Mouse (Mus musculus): ENCODE measurements around the gene Pdk2. TPM values are rescaled to one million over a fixed set of nuclear protein-coding genes. Genes with fewer than 3 reads are reported as not detected.

Gene Pdk2
- polyA plus RNA-seq, 1 experiment from 2014 or later = 15.5 TPM

DNA sequence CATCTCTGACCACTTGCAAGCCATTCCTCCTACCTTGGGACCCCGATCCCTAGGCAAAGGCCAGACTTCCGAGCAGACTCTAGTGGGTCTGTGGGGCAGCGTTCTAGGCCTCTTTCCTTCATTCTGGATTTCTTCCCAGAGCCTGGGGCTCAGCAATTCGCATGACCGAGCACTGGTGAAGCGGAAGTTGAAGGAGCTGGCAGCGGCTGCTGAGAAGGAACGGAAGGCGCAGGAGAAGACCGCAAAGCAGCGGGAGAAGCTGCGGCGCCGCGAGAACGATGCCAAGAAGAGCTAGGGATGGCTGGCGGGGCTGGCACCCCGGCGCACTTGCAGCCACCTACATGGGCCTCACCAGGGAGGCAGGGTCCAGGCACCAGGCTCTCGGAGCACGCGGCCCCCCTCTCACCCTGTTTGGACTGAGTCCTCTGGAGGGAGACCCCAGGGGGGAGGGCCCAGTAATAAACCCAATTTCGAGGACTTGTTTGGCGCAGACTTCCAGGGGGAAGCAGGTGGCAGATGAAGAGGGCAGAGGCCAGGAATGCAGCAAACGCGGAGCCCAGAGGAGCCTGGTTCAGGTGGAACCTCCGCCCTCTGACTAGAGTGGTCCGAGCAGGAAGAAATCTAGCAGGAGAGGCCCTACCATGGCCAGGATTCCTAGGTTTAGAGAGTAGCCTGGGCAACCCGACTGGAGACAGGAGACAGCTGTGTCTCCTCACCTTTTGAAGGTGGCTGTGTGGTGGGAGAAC lies 16.5 kb downstream of the Pdk2 start:
- Histone ChIP-seq H3K27me3 (ENCODE audit: control insufficient read depth, insufficient read depth, low read length) (no peaks in the 10 kb centered on the region), H3K4me1 (ENCODE audit: control insufficient read depth, insufficient read depth, low read length) (no peaks in the 10 kb centered on the region; the same call in 1 of the 2 replicates), H3K4me2 (ENCODE audit: low read depth, low read length) (no peak overlapping the region), H3K27ac (replicated peaks; ENCODE audit: low read depth, low read length) (no peak overlapping the region), H3K4me3 (ENCODE audit: low read depth, low read length) (no peak overlapping the region), H3K9me3 (replicated peaks; ENCODE audit: control insufficient read depth, low read length) (no peaks in the 10 kb centered on the region), H3K36me3 (replicated peaks; ENCODE audit: control insufficient read depth, insufficient read depth, low read depth, low read length) (peaks cover 22% of the 10 kb centered on the region), H3K9ac (replicated peaks; ENCODE audit: low read length) (no peak overlapping the region)
- ATAC-seq (replicated peaks; ENCODE audit: insufficient number of reproducible peaks, low FRiP score, low TSS enrichment, low read depth) (no peak), DNase-seq (ENCODE audit: low spot score) (no peak)
- WGBS = 77% methylated on average over 29 of the region's 29 CpGs

DNA sequence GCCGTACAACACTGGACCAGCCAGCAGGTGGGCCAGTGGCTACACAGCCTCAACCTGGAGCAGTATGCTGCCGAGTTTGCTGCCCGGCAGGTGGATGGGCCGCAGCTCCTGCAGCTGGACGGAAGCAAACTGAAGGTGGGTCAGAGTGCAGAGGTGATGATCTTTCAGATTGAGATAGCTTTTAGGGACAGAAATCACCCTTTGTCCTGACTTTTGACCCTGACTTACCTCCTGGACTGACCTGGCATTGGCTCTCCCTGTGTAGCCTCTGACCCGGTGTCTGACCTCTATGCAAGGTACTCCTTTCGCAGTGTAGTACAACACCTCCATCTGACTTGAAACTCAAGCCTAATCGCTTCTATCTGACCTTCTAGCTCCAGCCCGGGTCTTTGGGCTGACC lies 17.7 kb downstream of the Pdk2 start:
- Histone ChIP-seq H3K9me3 (replicated peaks; ENCODE audit: control insufficient read depth, low read length) (no peaks in the 10 kb centered on the region), H3K4me3 (ENCODE audit: low read depth, low read length) (no peak overlapping the region), H3K27ac (replicated peaks; ENCODE audit: low read depth, low read length) (no peak overlapping the region), H3K4me2 (ENCODE audit: low read depth, low read length) (no peak overlapping the region), H3K4me1 (ENCODE audit: control insufficient read depth, insufficient read depth, low read length) (no peaks in the 10 kb centered on the region; the same call in 1 of the 2 replicates), H3K27me3 (ENCODE audit: control insufficient read depth, insufficient read depth, low read length) (no peaks in the 10 kb centered on the region), H3K9ac (replicated peaks; ENCODE audit: low read length) (no peak overlapping the region), H3K36me3 (replicated peaks; ENCODE audit: control insufficient read depth, insufficient read depth, low read depth, low read length) (peaks cover 22% of the 10 kb centered on the region)
- 92% methylated on average over 9 of the region's 9 CpGs for WGBS
- DNase-seq (ENCODE audit: low spot score) = no peak
- ATAC-seq (replicated peaks; ENCODE audit: insufficient number of reproducible peaks, low FRiP score, low TSS enrichment, low read depth) = no peak

DNA sequence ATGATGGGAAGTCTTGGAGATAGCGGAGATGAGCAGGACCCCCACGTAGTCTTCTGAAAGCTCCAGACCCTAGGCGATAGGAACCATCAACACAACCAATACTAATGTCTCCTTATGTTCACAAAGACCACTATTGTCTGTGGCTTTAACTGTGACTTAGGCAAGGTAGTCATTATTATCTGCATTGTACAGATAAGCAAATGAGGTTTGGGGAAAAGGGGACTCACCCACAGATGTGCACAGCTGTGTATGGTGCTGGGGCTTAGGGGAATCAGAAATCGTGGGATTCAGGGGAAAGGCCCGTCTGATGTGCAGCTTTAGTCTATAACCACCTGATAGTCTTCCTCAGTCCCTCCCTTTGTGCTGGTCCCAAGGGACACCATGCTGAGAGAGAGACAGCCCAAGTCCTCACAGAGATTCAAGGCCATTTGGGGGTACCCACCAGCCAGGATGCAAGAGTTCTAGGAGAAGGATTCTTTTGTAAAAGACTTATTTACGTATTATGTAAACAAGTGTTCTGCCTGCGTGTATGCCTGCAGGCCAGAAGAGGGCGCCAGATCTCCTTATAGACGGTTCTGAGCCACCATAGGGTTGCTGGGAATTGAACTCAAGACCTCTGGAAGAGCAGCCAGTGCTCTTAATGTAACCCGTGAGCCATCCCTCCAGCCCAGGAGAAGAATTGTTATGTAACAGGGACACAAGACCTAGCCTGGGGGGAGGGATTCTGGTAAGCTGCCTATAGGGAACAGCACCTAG lies 18.7 kb downstream of the Pdk2 start:
- Histone ChIP-seq H3K9ac (replicated peaks; ENCODE audit: low read length) (no peak overlapping the region), H3K36me3 (replicated peaks; ENCODE audit: control insufficient read depth, insufficient read depth, low read depth, low read length) (peaks cover 22% of the 10 kb centered on the region), H3K27me3 (ENCODE audit: control insufficient read depth, insufficient read depth, low read length) (no peaks in the 10 kb centered on the region), H3K9me3 (replicated peaks; ENCODE audit: control insufficient read depth, low read length) (no peaks in the 10 kb centered on the region), H3K4me3 (ENCODE audit: low read depth, low read length) (no peak overlapping the region), H3K4me2 (ENCODE audit: low read depth, low read length) (no peak overlapping the region), H3K4me1 (ENCODE audit: control insufficient read depth, insufficient read depth, low read length) (no peaks in the 10 kb centered on the region), H3K27ac (replicated peaks; ENCODE audit: low read depth, low read length) (no peak overlapping the region)
- 80% methylated on average over 10 of the region's 10 CpGs for WGBS
- ATAC-seq (replicated peaks; ENCODE audit: insufficient number of reproducible peaks, low FRiP score, low TSS enrichment, low read depth) = no peak
- no peak for DNase-seq (ENCODE audit: low spot score)

DNA sequence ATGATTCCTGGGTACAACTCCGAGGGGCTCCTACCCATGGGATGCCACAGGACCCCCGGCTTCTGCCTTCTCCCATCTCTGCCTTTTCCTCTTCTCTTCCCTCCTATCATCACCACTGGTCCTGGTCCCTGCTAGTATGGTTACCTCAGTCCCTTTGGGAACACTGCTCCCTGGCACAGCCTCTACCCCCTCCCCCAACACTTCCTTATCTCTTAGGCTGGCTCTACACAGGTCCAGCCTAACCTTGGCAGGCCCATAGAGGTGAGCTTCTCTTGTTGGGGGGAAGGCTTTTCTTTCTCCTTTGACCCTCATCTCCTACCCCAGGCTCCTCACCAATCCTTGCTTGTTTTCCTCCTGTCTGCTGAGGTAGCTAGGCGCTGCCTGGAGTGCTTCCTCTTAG lies 25.7 kb downstream of the Pdk2 start:
- peaks cover 7% of the 10 kb centered on the region for H3K4me1 ChIP-seq (ENCODE audit: control insufficient read depth, insufficient read depth, low read length)
- H3K36me3 ChIP-seq (replicated peaks; ENCODE audit: control insufficient read depth, insufficient read depth, low read depth, low read length) = peaks cover 2% of the 10 kb centered on the region
- H3K27ac ChIP-seq (replicated peaks; ENCODE audit: low read depth, low read length) = no peak overlapping the region
- H3K9ac ChIP-seq (replicated peaks; ENCODE audit: low read length) = no peak overlapping the region
- no peaks in the 10 kb centered on the region for H3K27me3 ChIP-seq (ENCODE audit: control insufficient read depth, insufficient read depth, low read length)
- ATAC-seq (replicated peaks; ENCODE audit: insufficient number of reproducible peaks, low FRiP score, low TSS enrichment, low read depth) (no peak), DNase-seq (ENCODE audit: low spot score) (no peak)
- H3K9me3 ChIP-seq (replicated peaks; ENCODE audit: control insufficient read depth, low read length) = no peaks in the 10 kb centered on the region
- H3K4me2 ChIP-seq (ENCODE audit: low read depth, low read length) = no peak overlapping the region
- WGBS = 75% methylated on average over 3 of the region's 3 CpGs
- no peak overlapping the region for H3K4me3 ChIP-seq (ENCODE audit: low read depth, low read length)

DNA sequence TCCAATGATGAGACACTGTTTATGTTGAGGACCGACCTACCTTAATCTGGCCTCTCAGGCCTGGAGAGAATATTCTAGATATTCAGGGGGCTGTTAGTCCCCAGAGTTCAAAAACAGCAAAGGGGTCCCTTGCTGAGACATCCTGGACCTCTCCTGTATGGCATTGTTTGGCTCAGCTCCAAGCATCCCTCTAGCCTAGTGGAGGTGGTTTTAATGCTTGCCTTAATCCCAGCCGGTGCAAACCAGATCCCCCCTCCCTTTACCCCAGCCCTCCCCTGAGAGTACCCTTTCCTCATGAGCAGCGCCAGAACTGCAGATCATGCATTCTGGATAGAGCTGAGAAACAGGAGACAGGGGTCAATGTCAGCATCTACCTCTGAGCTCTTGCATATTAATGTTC lies 28.7 kb downstream of the Pdk2 start:
- Histone ChIP-seq H3K4me1 (ENCODE audit: control insufficient read depth, insufficient read depth, low read length) (peaks cover 8% of the 10 kb centered on the region), H3K9me3 (replicated peaks; ENCODE audit: control insufficient read depth, low read length) (no peaks in the 10 kb centered on the region), H3K9ac (replicated peaks; ENCODE audit: low read length) (no peak overlapping the region), H3K4me2 (ENCODE audit: low read depth, low read length) (peak overlapping the region; percentile 4; the same call in 1 of the 2 replicates), H3K27ac (replicated peaks; ENCODE audit: low read depth, low read length) (no peak overlapping the region), H3K4me3 (ENCODE audit: low read depth, low read length) (no peak overlapping the region), H3K36me3 (replicated peaks; ENCODE audit: control insufficient read depth, insufficient read depth, low read depth, low read length) (peaks cover 2% of the 10 kb centered on the region; the same call in 1 of the 2 replicates), H3K27me3 (ENCODE audit: control insufficient read depth, insufficient read depth, low read length) (no peaks in the 10 kb centered on the region)
- 54% methylated on average over 3 of the region's 3 CpGs for WGBS
- ATAC-seq (replicated peaks; ENCODE audit: insufficient number of reproducible peaks, low FRiP score, low TSS enrichment, low read depth) (no peak), DNase-seq (ENCODE audit: low spot score) (no peak)

DNA sequence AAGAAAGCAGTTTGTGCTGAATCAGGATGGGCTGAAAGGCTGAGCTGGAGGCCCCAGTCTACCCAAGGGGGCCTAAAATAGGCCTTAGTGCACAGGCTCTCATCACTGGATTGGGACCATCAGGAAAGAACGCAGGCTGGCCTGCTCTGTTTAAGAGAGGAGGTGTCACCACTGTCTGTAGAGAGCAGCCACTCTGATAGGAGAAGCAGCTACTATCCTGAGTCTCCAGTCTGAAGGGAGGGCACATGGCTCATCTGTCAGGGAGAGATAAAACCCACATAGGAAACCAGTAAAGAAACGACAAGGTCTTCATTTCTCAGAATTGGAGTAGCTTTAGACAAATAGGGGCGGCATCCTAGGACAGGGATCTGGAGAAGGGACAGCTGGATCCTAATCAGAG lies 29.1 kb downstream of the Pdk2 start:
- peaks cover 8% of the 10 kb centered on the region for H3K4me1 ChIP-seq (ENCODE audit: control insufficient read depth, insufficient read depth, low read length)

DNA sequence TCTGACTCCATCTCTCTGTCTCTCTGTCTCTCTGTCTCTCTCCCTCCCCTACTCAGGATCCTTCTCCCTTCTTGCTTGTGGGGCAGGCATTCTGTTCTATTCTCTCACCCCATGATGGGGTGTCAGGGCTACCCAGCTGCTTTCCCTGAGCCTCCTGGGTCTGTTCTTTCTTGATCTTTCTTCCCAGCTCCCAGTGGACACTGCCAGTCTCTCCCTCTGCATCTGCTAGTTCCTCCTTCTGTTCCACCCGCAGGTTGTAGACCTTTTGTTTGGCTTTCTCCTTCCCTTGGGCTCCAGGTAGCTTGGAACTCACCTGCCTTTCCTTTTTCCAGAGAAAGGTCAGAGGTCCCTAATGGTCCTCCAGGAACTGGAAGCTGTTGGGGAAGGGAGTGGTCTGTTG lies 29.7 kb downstream of the Pdk2 start:
- H3K4me2 ChIP-seq (ENCODE audit: low read depth, low read length) = peak overlapping the region; percentile 54
- H3K4me3 ChIP-seq (ENCODE audit: low read depth, low read length) = peak overlapping the region; percentile 78
- 44% methylated on average over 1 of the region's 1 CpGs for WGBS
- 0 out of 2 replicates have a peak overlapping the region, but pooled peaks have one; percentile 52 for H3K27ac ChIP-seq (replicated peaks; ENCODE audit: low read depth, low read length)
- no peaks in the 10 kb centered on the region for H3K9me3 ChIP-seq (replicated peaks; ENCODE audit: control insufficient read depth, low read length)
- no peaks in the 10 kb centered on the region for H3K27me3 ChIP-seq (ENCODE audit: control insufficient read depth, insufficient read depth, low read length)
- peaks cover 8% of the 10 kb centered on the region for H3K4me1 ChIP-seq (ENCODE audit: control insufficient read depth, insufficient read depth, low read length)
- peak overlapping the region; percentile 48 for H3K9ac ChIP-seq (replicated peaks; ENCODE audit: low read length)
- ATAC-seq (replicated peaks; ENCODE audit: insufficient number of reproducible peaks, low FRiP score, low TSS enrichment, low read depth) (no peak), DNase-seq (ENCODE audit: low spot score) (no peak)
- H3K36me3 ChIP-seq (replicated peaks; ENCODE audit: control insufficient read depth, insufficient read depth, low read depth, low read length) = peaks cover 2% of the 10 kb centered on the region; the same call in 1 of the 2 replicates

More for the DNA sequence above, 29.1 kb downstream of the Pdk2 start:
- H3K9me3 ChIP-seq (replicated peaks; ENCODE audit: control insufficient read depth, low read length) = no peaks in the 10 kb centered on the region
- 71% methylated on average over 3 of the region's 3 CpGs for WGBS
- peak overlapping the region; percentile 54 for H3K4me2 ChIP-seq (ENCODE audit: low read depth, low read length)
- H3K27ac ChIP-seq (replicated peaks; ENCODE audit: low read depth, low read length) = no peak overlapping the region
- H3K27me3 ChIP-seq (ENCODE audit: control insufficient read depth, insufficient read depth, low read length) = no peaks in the 10 kb centered on the region
- ATAC-seq (replicated peaks; ENCODE audit: insufficient number of reproducible peaks, low FRiP score, low TSS enrichment, low read depth) (no peak), DNase-seq (ENCODE audit: low spot score) (no peak)
- H3K9ac ChIP-seq (replicated peaks; ENCODE audit: low read length) = no peak overlapping the region; the same call in 1 of the 2 replicates
- peaks cover 2% of the 10 kb centered on the region; the same call in 1 of the 2 replicates for H3K36me3 ChIP-seq (replicated peaks; ENCODE audit: control insufficient read depth, insufficient read depth, low read depth, low read length)
- no peak overlapping the region for H3K4me3 ChIP-seq (ENCODE audit: low read depth, low read length)

All from embryonic facial prominence, embryonic 11.5 days (tissue).